35 mouse cellular contexts compared by ENCODE assay signal in genomic region chr1:99943515-99943914, GRCm38 (mm10).
"Had no signal": no experiment of that assay in that cellular context is flagged by ENCODE, and none has a peak within 500 bp of the region (broad histone marks: within the 10 kb centered on the region; RNA-seq: fewer than 3 reads in every experiment).

No protein-coding gene starts in this region.

- H3K27ac ChIP-seq: heart, embryonic 10.5 days; heart, embryonic 13.5 days; heart, embryonic 15.5 days; hindbrain, embryonic 10.5 days; hindbrain, embryonic 12.5 days; hindbrain, embryonic 13.5 days; hindbrain, embryonic 14.5 days; hindbrain, embryonic 15.5 days; hindbrain, postnatal 0 days; intestine, embryonic 15.5 days; kidney, embryonic 15.5 days; kidney, postnatal 0 days; layer of hippocampus, adult 2 months; left cerebral cortex, adult 2 months had no signal

- ATAC-seq: hindbrain, embryonic 16.5 days; hindbrain, postnatal 0 days; inflammation-experienced regulatory T-cells, adult 6 months; intestine, embryonic 15.5 days; intestine, embryonic 16.5 days; intestine, postnatal 0 days had no signal

- H3K9ac ChIP-seq: heart, embryonic 12.5 days; heart, embryonic 13.5 days; heart, embryonic 15.5 days; hindbrain, embryonic 12.5 days; hindbrain, embryonic 13.5 days; hindbrain, embryonic 14.5 days; hindbrain, embryonic 15.5 days; intestine, embryonic 15.5 days; kidney, embryonic 15.5 days had no signal

- H3K36me3 ChIP-seq: heart, embryonic 10.5 days; heart, embryonic 12.5 days; heart, embryonic 13.5 days; heart, embryonic 15.5 days; hindbrain, embryonic 10.5 days; hindbrain, embryonic 12.5 days; hindbrain, embryonic 13.5 days; hindbrain, embryonic 15.5 days; intestine, embryonic 15.5 days; kidney, embryonic 15.5 days had no signal

- DNase-seq: heart, postnatal 10 days; heart, postnatal 14 days; heart, postnatal 36 days; heart, postnatal 4 days; kidney, adult 11 months; kidney, adult 18-20 months; kidney, adult 2 months; kidney, adult 8-10 months; kidney, adult 9 months; kidney, postnatal 10 days; kidney, postnatal 14 days; kidney, postnatal 25 days; kidney, postnatal 36 days; kidney, postnatal 4 days; layer of hippocampus, postnatal 36 days had no signal

- H3K9me3 ChIP-seq: heart, embryonic 10.5 days; heart, embryonic 12.5 days; heart, embryonic 13.5 days; heart, embryonic 15.5 days; hindbrain, embryonic 10.5 days; hindbrain, embryonic 12.5 days; hindbrain, embryonic 13.5 days; hindbrain, embryonic 15.5 days; intestine, embryonic 15.5 days; kidney, embryonic 15.5 days had no signal

- H3K27me3 ChIP-seq: heart, embryonic 12.5 days; heart, embryonic 13.5 days; heart, embryonic 15.5 days; hindbrain, embryonic 12.5 days; hindbrain, embryonic 13.5 days; hindbrain, embryonic 15.5 days; intestine, embryonic 15.5 days; kidney, embryonic 15.5 days had no signal

- H3K4me1 ChIP-seq: heart, embryonic 10.5 days; heart, embryonic 12.5 days; heart, embryonic 13.5 days; heart, embryonic 15.5 days; hindbrain, embryonic 10.5 days; hindbrain, embryonic 12.5 days; hindbrain, embryonic 13.5 days; hindbrain, embryonic 15.5 days; intestine, embryonic 15.5 days; kidney, embryonic 15.5 days had no signal

- H3K4me2 ChIP-seq: heart, embryonic 11.5 days; heart, embryonic 12.5 days; heart, embryonic 13.5 days; heart, embryonic 15.5 days; hindbrain, embryonic 12.5 days; hindbrain, embryonic 13.5 days; hindbrain, embryonic 14.5 days; hindbrain, embryonic 15.5 days; intestine, embryonic 15.5 days; kidney, embryonic 15.5 days had no signal

- H3K4me3 ChIP-seq: heart, embryonic 10.5 days; heart, embryonic 12.5 days; heart, embryonic 13.5 days; heart, embryonic 15.5 days; hindbrain, embryonic 10.5 days; hindbrain, embryonic 12.5 days; hindbrain, embryonic 13.5 days; hindbrain, embryonic 15.5 days; intestine, embryonic 15.5 days; kidney, embryonic 15.5 days; layer of hippocampus, adult 2 months; left cerebral cortex, adult 2 months had no signal
